Mouse (Mus musculus) CH12.LX (cell line): ENCODE results near the gene Herc1. TPM values are rescaled to one million over a fixed set of nuclear protein-coding genes. Genes with fewer than 3 reads are reported as not detected.
A peak's percentile ranks its signal among the peaks of the same experiment; 100 is the strongest.

ENCODE experiments used
- DNase-seq: peaks from one replicate; pipeline ENCODE4 v3.0.0-alpha.2; 2013; ENCODE audit errors: extremely low read depth
- H3K27ac ChIP-seq: 2 replicates; pipeline ENCODE4 v1.5.1; 2012; ENCODE audit warnings: low read depth, mild to moderate bottlenecking, control low read depth, moderate library complexity; ENCODE audit not compliant: insufficient read depth
- H3K27me3 ChIP-seq: replicated peaks from 2 replicates; pipeline ENCODE3; 2012; ENCODE audit warnings: inconsistent platforms
- H3K36me3 ChIP-seq, 2 experiments: replicated peaks in 1 of 2; 2 replicates each; pipeline versions ENCODE3 to v1.6.1; 2012; ENCODE audit warnings: inconsistent platforms in 1 of 2, low read length in 1 of 2, mild to moderate bottlenecking in 1 of 2, mixed read lengths in 1 of 2, moderate library complexity in 1 of 2; ENCODE audit not compliant: control insufficient read depth in 1 of 2, insufficient read depth in 1 of 2
- H3K4me1 ChIP-seq, 2 experiments: 2 replicates each; pipeline ENCODE4 v1.6.1; 2012; ENCODE audit warnings: inconsistent platforms in 1 of 2, moderate library complexity in 1 of 2; ENCODE audit not compliant: insufficient read depth in 2 of 2, control insufficient read depth in 1 of 2
- H3K4me2 ChIP-seq: 2 replicates; pipeline ENCODE4 v1.6.1; 2012; ENCODE audit warnings: low read depth, mild to moderate bottlenecking, control low read depth; ENCODE audit not compliant: poor library complexity, insufficient read depth, severe bottlenecking
- H3K4me3 ChIP-seq, 3 experiments: fragments of 150-350 bp in 1 of 3; sonication (generic) in 1 of 3; replicated peaks in 1 of 3; 2 replicates each; pipeline versions ENCODE3 to v1.5.1; 2011 to 2012; ENCODE audit warnings: low read depth in 2 of 3, low read length in 2 of 3, mild to moderate bottlenecking in 2 of 3, moderate library complexity in 2 of 3, control low read depth in 1 of 3, improper control_type of control experiment in 1 of 3, inconsistent platforms in 1 of 3, mixed read lengths in 1 of 3; ENCODE audit not compliant: poor library complexity in 1 of 3
- H3K79me2 ChIP-seq: replicated peaks from 2 replicates; pipeline ENCODE4 v1.6.1; 2012; ENCODE audit warnings: mild to moderate bottlenecking, moderate library complexity; ENCODE audit not compliant: control insufficient read depth, poor library complexity, insufficient read depth, severe bottlenecking; ENCODE audit errors: extremely low read depth
- H3K9ac ChIP-seq: 2 replicates; pipeline ENCODE4 v1.6.1; 2012; ENCODE audit warnings: low read depth, mild to moderate bottlenecking, control low read depth, moderate library complexity; ENCODE audit not compliant: insufficient read depth
- H3K9me3 ChIP-seq: replicated peaks from 2 replicates; pipeline ENCODE3; 2012; ENCODE audit warnings: low read length, inconsistent platforms, mixed read lengths
- E2F4 ChIP-seq: IDR thresholded peaks from 2 replicates; pipeline ENCODE4 v1.6.1; 2011; ENCODE audit warnings: low read depth, low read length, improper control_type of control experiment; ENCODE audit not compliant: insufficient replicate concordance
- ELF1 ChIP-seq: IDR thresholded peaks from 2 replicates; pipeline ENCODE4 v1.6.1; 2014; ENCODE audit warnings: low read depth, mild to moderate bottlenecking, inconsistent platforms, low read length, improper control_type of control experiment
- EP300 ChIP-seq: IDR thresholded peaks from 2 replicates; pipeline ENCODE4 v1.6.1; 2011; ENCODE audit warnings: low read length, improper control_type of control experiment
- ETS1 ChIP-seq: conservative IDR thresholded peaks from 2 replicates; pipeline ENCODE4 v1.6.1; 2012; ENCODE audit warnings: low read depth, mild to moderate bottlenecking, inconsistent platforms, low read length, improper control_type of control experiment, moderate library complexity
- HCFC1 ChIP-seq: IDR thresholded peaks from 2 replicates; pipeline ENCODE4 v1.6.1; 2012; ENCODE audit warnings: low read depth, mild to moderate bottlenecking, inconsistent platforms, low read length, improper control_type of control experiment
- JUN ChIP-seq: IDR thresholded peaks from 2 replicates; pipeline ENCODE4 v1.6.1; 2011; ENCODE audit warnings: low read depth, mild to moderate bottlenecking, low read length, improper control_type of control experiment, moderate library complexity; ENCODE audit not compliant: insufficient read depth
- KAT2A ChIP-seq: IDR thresholded peaks from 2 replicates; pipeline ENCODE4 v1.6.1; 2012; ENCODE audit warnings: low read length, improper control_type of control experiment, inconsistent platforms; ENCODE audit not compliant: insufficient replicate concordance
- MAFK ChIP-seq: IDR thresholded peaks from 2 replicates; pipeline ENCODE4 v1.6.1; 2011; ENCODE audit warnings: low read length, improper control_type of control experiment; ENCODE audit not compliant: insufficient replicate concordance
- MAX ChIP-seq: IDR thresholded peaks from 2 replicates; pipeline ENCODE4 v1.6.1; 2011; ENCODE audit warnings: low read length, improper control_type of control experiment
- MAZ ChIP-seq: IDR thresholded peaks from 2 replicates; pipeline ENCODE4 v1.6.1; 2012; ENCODE audit warnings: low read depth, mild to moderate bottlenecking, inconsistent platforms, low read length, improper control_type of control experiment, moderate library complexity
- MEF2A ChIP-seq: IDR thresholded peaks from 2 replicates; pipeline ENCODE4 v1.6.1; 2014; ENCODE audit warnings: low read depth, mild to moderate bottlenecking, inconsistent platforms, low read length, improper control_type of control experiment, borderline replicate concordance
- MXI1 ChIP-seq: IDR thresholded peaks from 2 replicates; pipeline ENCODE4 v1.6.1; 2011; ENCODE audit warnings: mild to moderate bottlenecking, low read depth, low read length, improper control_type of control experiment
- MYC ChIP-seq: IDR thresholded peaks from 2 replicates; pipeline ENCODE4 v1.6.1; 2011; ENCODE audit warnings: low read depth, mild to moderate bottlenecking, improper control_type of control experiment, low read length
- NELFE ChIP-seq: IDR thresholded peaks from 2 replicates; pipeline ENCODE4 v1.6.1; 2011; ENCODE audit warnings: low read depth, low read length, improper control_type of control experiment
- PAX5 ChIP-seq: IDR thresholded peaks from 2 replicates; pipeline ENCODE4 v1.6.1; 2012; ENCODE audit warnings: low read length, inconsistent platforms, mixed read lengths
- SMC3 ChIP-seq: IDR thresholded peaks from 2 replicates; pipeline ENCODE4 v1.6.1; 2011; ENCODE audit warnings: low read depth, low read length, improper control_type of control experiment
- TCF12 ChIP-seq: IDR thresholded peaks from 2 replicates; pipeline ENCODE4 v1.6.1; 2014; ENCODE audit warnings: low read depth, mild to moderate bottlenecking, inconsistent platforms, low read length, improper control_type of control experiment
- USF1 ChIP-seq: IDR thresholded peaks from 2 replicates; pipeline ENCODE4 v1.6.1; 2014; ENCODE audit warnings: low read depth, mild to moderate bottlenecking, inconsistent platforms, low read length, improper control_type of control experiment
- ZC3H11A ChIP-seq: IDR thresholded peaks from 2 replicates; pipeline ENCODE4 v1.6.1; 2012; ENCODE audit warnings: low read depth, mild to moderate bottlenecking, inconsistent platforms, low read length, improper control_type of control experiment
- ZMIZ1 ChIP-seq: IDR thresholded peaks from 2 replicates; pipeline ENCODE4 v1.6.1; 2012; ENCODE audit warnings: low read depth, mild to moderate bottlenecking, inconsistent platforms, low read length, improper control_type of control experiment
- ZNF384 ChIP-seq: IDR thresholded peaks from 2 replicates; pipeline ENCODE4 v1.6.1; 2012; ENCODE audit warnings: low read depth, low read length, improper control_type of control experiment, inconsistent platforms
- dilution Hi-C: fragments of 300-500 bp; cut with MboI; formaldehyde crosslinking; loops from 2 replicates; pipeline ENCODE4 v1.14.3; 2020; ENCODE audit warnings: low sequenced_read_pairs; ENCODE audit not compliant: extremely low pct_unique_long_range_greater_than_20kb, extremely low pct_ligation_motif_present
- in situ Hi-C: fragments of 300-500 bp; cut with MboI; formaldehyde crosslinking; loops from 3 replicates; pipeline ENCODE4 v1.14.3; 2019; ENCODE audit warnings: low sequenced_read_pairs, low pct_ligation_motif_present, low pct_unique_long_range_greater_than_20kb, mixed read lengths
- polyA plus RNA-seq: library from polyadenylated mRNA; unstranded; fragments of >175 nt; gene quantifications from 2 replicates; pipeline ENCODE4 v1.2.1, GENCODE M21; 2012; ENCODE audit warnings: low read depth; ENCODE audit not compliant: insufficient read length
- total RNA-seq, 2 experiments: library from RNA; depleted of rRNA; stranded (reverse); fragments of 300-350 nt in 1 of 2; fragments of >200 nt in 1 of 2; gene quantifications; 2 replicates each; pipeline ENCODE4 v1.2.3; 2012 to 2014

The Herc1 gene
- total and polyA plus RNA-seq, 3 experiments = 33.2 to 45.2 (median 42.1) TPM

DNA sequence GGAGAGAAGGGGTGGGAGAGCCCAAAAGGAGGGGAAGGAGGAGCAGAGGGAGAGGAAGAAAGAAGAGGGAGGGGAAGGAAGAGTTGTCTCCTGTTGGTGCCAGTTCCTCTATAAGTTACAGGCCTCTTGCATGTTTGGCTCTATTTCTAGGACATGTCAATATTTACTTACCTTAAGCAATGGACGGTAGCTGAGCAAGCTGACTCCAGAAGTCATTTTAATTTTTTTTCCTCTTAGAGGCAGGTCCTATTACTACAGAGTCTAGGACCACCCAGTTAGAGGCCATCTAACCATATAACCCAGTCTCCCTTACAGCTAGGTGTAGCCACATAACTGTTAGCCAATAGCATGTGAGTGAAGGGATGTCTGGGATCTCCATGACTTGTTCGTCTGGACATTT lies 18.7 kb upstream of the Herc1 start:
- Histone ChIP-seq H3K79me2 (no peaks in the 10 kb centered on the region), H3K27me3 (no peaks in the 10 kb centered on the region), H3K27ac (no peak overlapping the region), H3K4me1 (peaks cover 3 to 27% of the 10 kb centered on the region in 2 experiments; a peak in 3 of 4 replicates), H3K36me3 (no peaks in the 10 kb centered on the region), H3K4me3 (no peak overlapping the region), H3K9me3 (no peaks in the 10 kb centered on the region), H3K4me2 (no peak overlapping the region), H3K9ac (no peak overlapping the region)
- TF ChIP-seq ZC3H11A (no peak), MXI1 (no peak), HCFC1 (no peak)
- DNase-seq = no peak
- in situ Hi-C loops = no loop called here
- dilution Hi-C loops = no loop called here

DNA sequence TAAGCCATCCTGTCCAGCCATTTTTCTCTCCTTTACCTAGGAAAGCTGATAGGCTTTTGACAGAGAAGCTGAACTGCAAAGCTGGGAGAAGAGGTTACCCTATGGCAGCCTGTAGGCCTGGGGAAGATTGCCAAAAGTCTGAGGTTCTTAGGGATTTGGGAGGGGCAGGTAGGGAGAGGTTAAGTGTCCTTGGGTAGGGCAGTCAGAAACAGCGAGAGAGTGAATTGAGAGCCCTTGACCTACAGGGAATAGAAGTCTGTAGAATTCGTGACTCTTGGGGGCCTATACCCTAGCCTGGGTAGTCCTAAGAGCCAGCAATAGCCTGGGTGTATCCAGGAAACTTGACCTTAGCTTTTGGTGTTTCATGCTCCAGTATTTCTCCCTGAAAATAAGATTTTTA lies 17.9 kb upstream of the Herc1 start:
- Histone ChIP-seq H3K4me3 (no peak overlapping the region), H3K27ac (no peak overlapping the region), H3K79me2 (no peaks in the 10 kb centered on the region), H3K4me1 (peaks cover 4 to 34% of the 10 kb centered on the region in 2 experiments; a peak in 3 of 4 replicates), H3K4me2 (no peak overlapping the region), H3K9ac (no peak overlapping the region), H3K9me3 (no peaks in the 10 kb centered on the region), H3K27me3 (no peaks in the 10 kb centered on the region)
- no peak for DNase-seq
- in situ Hi-C loops = no loop called here
- dilution Hi-C loops = no loop called here
- TF ChIP-seq MYC (no peak), USF1 (no peak), PAX5 (no peak), E2F4 (no peak), TCF12 (no peak), MAZ (no peak), ZMIZ1 (no peak), JUN (no peak), ZNF384 (no peak), KAT2A (no peak), MAX (no peak), HCFC1 (no peak)
- TF ChIP-seq, all 38 proteins: peak for 0
- H3K36me3 ChIP-seq = no peaks in the 10 kb centered on the region

DNA sequence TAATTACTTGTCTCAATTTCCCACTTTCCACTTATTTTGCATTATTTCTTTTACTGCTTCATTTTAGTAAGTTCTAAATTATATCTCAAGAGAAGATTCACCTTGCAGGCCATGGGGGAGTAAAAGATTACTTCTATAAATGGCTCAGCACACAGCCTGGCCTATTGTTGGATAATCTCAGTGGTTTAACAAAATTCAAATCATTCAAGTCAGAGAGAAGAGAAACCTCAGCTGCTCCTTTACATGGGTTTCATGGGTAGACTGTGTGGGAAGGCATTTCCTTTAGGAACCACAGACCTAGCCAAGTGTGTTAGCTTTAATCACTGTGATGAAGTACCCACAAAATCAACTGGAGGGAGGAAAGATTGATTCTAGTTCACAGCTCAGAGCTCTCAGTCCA lies 13.0 kb upstream of the Herc1 start:
- dilution Hi-C loops (no loop called here), in situ Hi-C loops (no loop called here)
- Histone ChIP-seq H3K4me3 (no peak overlapping the region), H3K27ac (no peak overlapping the region), H3K4me1 (peaks cover 5 to 52% of the 10 kb centered on the region in 2 experiments), H3K9me3 (no peaks in the 10 kb centered on the region), H3K9ac (no peak overlapping the region), H3K27me3 (no peaks in the 10 kb centered on the region), H3K79me2 (no peaks in the 10 kb centered on the region), H3K36me3 (no peaks in the 10 kb centered on the region), H3K4me2 (no peak overlapping the region)
- peak; percentile 53 for DNase-seq
- TF ChIP-seq MAFK (peak; percentile 43; the same call in 1 of the 2 replicates), TCF12 (0 out of 2 replicates have a peak, but pooled peaks have one; percentile 13), SMC3 (no peak), MEF2A (0 out of 2 replicates have a peak, but pooled peaks have one; percentile 58), ETS1 (peak; percentile 50), ELF1 (no peak), USF1 (no peak), MAX (no peak), ZNF384 (no peak), NELFE (no peak), EP300 (peak; percentile 78), PAX5 (no peak)
- TF ChIP-seq, all 38 proteins: peak for 5
